Mouse (Mus musculus): Measurements from ENCODE around the gene Rnf181. TPM values are rescaled to one million over a fixed set of nuclear protein-coding genes. Genes with fewer than 3 reads are reported as not detected.

Gene Rnf181
- polyA plus RNA-seq, 1 experiment: 95.8 TPM

DNA sequence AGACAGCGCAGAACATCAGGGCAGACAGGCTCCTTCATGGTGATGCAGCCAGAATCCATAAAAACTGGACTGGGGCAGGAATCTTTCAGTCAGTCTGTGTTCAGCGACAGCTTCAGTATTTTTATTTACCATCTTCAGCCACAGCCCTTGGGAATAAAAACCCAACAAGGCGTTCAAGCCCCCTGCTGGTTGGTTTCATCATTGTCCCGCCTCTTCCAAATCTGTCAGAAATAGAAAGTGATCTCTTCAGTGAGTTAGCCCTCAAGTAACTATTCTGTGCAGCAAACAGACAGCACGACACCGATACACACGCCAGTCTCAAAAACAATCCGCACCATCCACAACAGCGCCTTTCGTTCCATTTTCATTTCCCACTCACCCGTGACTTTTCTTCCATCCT is 47.7 kb downstream of the Rnf181 start:
- DNase-seq: no peak
- Histone ChIP-seq H3K27me3 (ENCODE audit: control insufficient read depth, insufficient read depth, low read length) (no peaks in the 10 kb centered on the region), H3K4me3 (replicated peaks; ENCODE audit: insufficient read depth, low read depth, low read length) (no peak overlapping the region), H3K4me1 (ENCODE audit: control insufficient read depth, insufficient read depth, low read length) (no peaks in the 10 kb centered on the region), H3K27ac (ENCODE audit: insufficient read depth, low read length) (no peak overlapping the region)
- TF ChIP-seq CTCF (IDR thresholded peaks at IDR 0.05; ENCODE audit: borderline replicate concordance, insufficient read depth, low read depth, low read length): no peak
- 71% methylated on average over 11 of the region's 11 CpGs for WGBS

DNA sequence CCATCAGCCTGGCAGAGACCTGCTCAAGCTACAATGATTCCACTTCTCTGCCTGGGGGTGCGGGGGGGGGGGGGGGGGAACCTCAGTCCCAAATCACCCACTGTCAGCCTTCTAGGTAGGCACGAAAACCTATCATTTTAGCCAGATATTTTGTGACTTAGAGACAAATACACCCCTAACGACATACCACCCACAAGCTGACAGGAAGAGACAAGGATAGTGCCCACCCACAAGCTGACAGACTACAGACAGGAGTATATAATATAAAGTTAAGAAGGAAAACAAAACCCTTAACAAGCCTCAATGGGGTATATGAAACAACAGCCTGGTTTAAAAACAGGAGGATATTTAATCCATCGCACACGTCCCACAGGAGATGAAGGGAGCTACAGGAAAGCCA is 48.3 kb downstream of the Rnf181 start:
- Histone ChIP-seq H3K27ac (ENCODE audit: insufficient read depth, low read length) (no peak overlapping the region), H3K27me3 (ENCODE audit: control insufficient read depth, insufficient read depth, low read length) (no peaks in the 10 kb centered on the region), H3K4me3 (replicated peaks; ENCODE audit: insufficient read depth, low read depth, low read length) (no peak overlapping the region), H3K4me1 (ENCODE audit: control insufficient read depth, insufficient read depth, low read length) (no peaks in the 10 kb centered on the region)
- DNase-seq: no peak
- WGBS: 83% methylated on average over 5 of the region's 5 CpGs
- TF ChIP-seq CTCF (IDR thresholded peaks at IDR 0.05; ENCODE audit: borderline replicate concordance, insufficient read depth, low read depth, low read length) (no peak), POLR2A (IDR thresholded peaks at IDR 0.05; ENCODE audit: borderline replicate concordance, insufficient read depth, low read length) (no peak)

DNA sequence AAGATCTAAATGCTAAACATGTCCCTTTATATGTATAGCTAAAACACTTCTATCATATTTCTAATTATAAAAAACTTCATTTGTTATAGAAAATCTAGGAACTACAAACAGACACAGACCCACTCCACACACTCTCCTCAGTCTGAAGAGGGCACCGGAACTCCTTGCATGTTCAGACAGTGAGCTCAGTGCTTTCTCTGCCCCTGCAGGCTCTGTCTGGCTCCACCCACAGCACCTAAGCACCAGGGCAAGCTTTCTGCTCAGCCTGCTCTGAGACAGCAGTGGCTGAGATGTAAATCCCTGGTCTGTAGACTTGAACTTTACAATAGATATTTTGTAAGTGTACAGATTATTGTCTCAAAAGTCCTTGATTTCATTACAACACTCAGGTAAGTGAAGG is 50.7 kb downstream of the Rnf181 start:
- Histone ChIP-seq H3K27ac (ENCODE audit: insufficient read depth, low read length) (no peak overlapping the region), H3K4me1 (ENCODE audit: control insufficient read depth, insufficient read depth, low read length) (no peaks in the 10 kb centered on the region), H3K27me3 (ENCODE audit: control insufficient read depth, insufficient read depth, low read length) (no peaks in the 10 kb centered on the region), H3K4me3 (replicated peaks; ENCODE audit: insufficient read depth, low read depth, low read length) (no peak overlapping the region)
- TF ChIP-seq CTCF (IDR thresholded peaks at IDR 0.05; ENCODE audit: borderline replicate concordance, insufficient read depth, low read depth, low read length) (no peak), POLR2A (IDR thresholded peaks at IDR 0.05; ENCODE audit: borderline replicate concordance, insufficient read depth, low read length) (no peak)
- no peak for DNase-seq
- WGBS: 92% methylated on average over 1 of the region's 1 CpGs

DNA sequence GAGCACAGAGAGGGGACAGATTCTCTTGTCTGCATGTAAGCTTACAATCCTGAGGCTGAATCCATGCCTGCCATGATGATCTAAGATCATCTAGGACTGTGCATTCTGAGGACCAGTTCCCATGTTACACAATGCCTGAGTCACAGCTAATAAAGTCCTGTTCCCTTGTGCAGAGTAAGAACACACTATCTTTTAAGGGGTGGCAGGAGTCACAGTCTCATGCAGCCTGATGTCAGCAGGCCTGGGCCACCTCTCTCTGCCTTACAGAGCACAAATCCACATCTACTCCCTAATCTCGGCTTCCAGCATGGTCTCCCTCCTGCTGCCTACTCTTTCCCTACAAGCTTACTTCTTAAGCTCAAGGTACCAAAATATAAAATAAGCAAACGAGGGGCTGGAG is 51.4 kb downstream of the Rnf181 start:
- H3K4me3 ChIP-seq (replicated peaks; ENCODE audit: insufficient read depth, low read depth, low read length): no peak overlapping the region
- 83% methylated on average over 2 of the region's 2 CpGs for WGBS
- no peak overlapping the region for H3K27ac ChIP-seq (ENCODE audit: insufficient read depth, low read length)
- H3K27me3 ChIP-seq (ENCODE audit: control insufficient read depth, insufficient read depth, low read length): no peaks in the 10 kb centered on the region
- H3K4me1 ChIP-seq (ENCODE audit: control insufficient read depth, insufficient read depth, low read length): no peaks in the 10 kb centered on the region
- TF ChIP-seq CTCF (IDR thresholded peaks at IDR 0.05; ENCODE audit: borderline replicate concordance, insufficient read depth, low read depth, low read length) (no peak), POLR2A (IDR thresholded peaks at IDR 0.05; ENCODE audit: borderline replicate concordance, insufficient read depth, low read length) (no peak)
- no peak for DNase-seq

DNA sequence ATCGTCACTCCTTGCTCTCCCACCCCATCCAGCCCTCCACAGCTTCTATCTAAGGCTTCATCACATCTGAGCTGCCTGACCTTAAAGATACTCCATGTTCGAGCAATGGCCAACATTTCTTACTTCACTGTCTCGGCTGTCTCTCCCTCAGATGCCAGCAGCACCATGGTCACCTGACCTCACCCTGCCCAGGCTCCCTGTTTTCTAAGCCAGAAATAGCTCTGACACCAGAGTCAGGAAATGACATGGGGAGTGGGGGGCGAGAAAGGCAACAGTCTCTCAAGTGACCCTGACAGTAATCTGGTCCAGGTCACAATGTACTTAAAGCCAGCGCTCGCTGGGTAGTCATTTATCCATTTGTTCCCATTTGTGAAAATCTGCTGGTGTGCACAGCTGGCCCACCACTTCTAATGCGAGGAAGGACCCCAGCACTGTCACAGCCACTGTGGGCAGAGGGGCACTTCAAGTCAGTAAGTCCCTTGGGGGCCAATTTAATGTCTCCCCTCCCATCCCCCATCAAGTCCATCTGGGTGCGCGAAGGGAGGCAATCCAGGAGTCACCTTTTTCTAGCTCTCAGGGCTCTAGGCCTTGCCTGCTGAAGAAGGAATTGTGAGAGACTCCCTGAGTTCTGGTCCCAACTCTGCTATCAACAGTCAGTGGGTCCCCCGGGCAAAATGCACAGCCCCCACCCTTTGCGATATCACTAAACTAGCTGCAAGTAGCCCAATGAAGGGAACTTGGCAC is 53.5 kb downstream of the Rnf181 start:
- 81% methylated on average over 11 of the region's 11 CpGs for WGBS
- no peak for TF ChIP-seq POLR2A (IDR thresholded peaks at IDR 0.05; ENCODE audit: borderline replicate concordance, insufficient read depth, low read length)
- Histone ChIP-seq H3K27ac (ENCODE audit: insufficient read depth, low read length) (no peak overlapping the region), H3K4me3 (replicated peaks; ENCODE audit: insufficient read depth, low read depth, low read length) (no peak overlapping the region), H3K27me3 (ENCODE audit: control insufficient read depth, insufficient read depth, low read length) (no peaks in the 10 kb centered on the region), H3K4me1 (ENCODE audit: control insufficient read depth, insufficient read depth, low read length) (peaks cover 3% of the 10 kb centered on the region; the same call in 1 of the 2 replicates)
- no peak for DNase-seq

DNA sequence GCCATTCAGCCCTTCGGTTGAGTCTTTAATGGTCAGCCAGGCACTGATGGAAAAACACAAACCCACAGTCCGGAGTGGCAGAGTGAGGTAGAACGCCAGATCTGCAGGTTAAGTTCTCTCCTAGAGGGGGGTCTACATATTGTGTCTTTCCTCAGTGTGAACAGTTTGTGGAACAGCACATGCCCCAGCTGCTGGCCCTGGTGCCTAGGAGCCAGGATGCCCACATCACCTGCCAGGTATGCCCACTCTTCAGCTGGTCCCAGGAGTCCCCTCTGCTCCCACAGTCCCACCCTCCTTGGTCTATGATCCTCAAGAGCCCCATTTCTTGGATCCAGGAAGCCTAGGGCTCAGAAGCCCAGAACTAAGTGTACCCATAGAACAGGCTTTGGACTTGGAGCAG is 54.6 kb downstream of the Rnf181 start:
- WGBS: 95% methylated on average over 3 of the region's 3 CpGs
- no peak overlapping the region for H3K27ac ChIP-seq (ENCODE audit: insufficient read depth, low read length)
- DNase-seq: no peak
- H3K27me3 ChIP-seq (ENCODE audit: control insufficient read depth, insufficient read depth, low read length): no peaks in the 10 kb centered on the region
- peaks cover 7% of the 10 kb centered on the region for H3K4me1 ChIP-seq (ENCODE audit: control insufficient read depth, insufficient read depth, low read length)
- no peak for TF ChIP-seq CTCF (IDR thresholded peaks at IDR 0.05; ENCODE audit: borderline replicate concordance, insufficient read depth, low read depth, low read length)
- TF ChIP-seq POLR2A (IDR thresholded peaks at IDR 0.05; ENCODE audit: borderline replicate concordance, insufficient read depth, low read length): no peak
- H3K4me3 ChIP-seq (replicated peaks; ENCODE audit: insufficient read depth, low read depth, low read length): no peak overlapping the region

Other genes with a start within 250 kb of the Rnf181 start
- gene Atoh8, start 131.4 kb downstream of the Rnf181 start, polyA plus RNA-seq (2012; rRNA removed): 4.4 and 5.9 TPM in 2 replicates
- not detected in 2 replicates for gene Sftpb, start 62.3 kb downstream of the Rnf181 start, polyA plus RNA-seq (2012; rRNA removed)
- gene Usp39, start 21.8 kb downstream of the Rnf181 start, polyA plus RNA-seq (2012; rRNA removed): 31.5 and 33.3 TPM in 2 replicates
- gene 0610030E20Rik, start 19.6 kb downstream of the Rnf181 start, polyA plus RNA-seq (2012; rRNA removed): 25.1 and 26.1 TPM in 2 replicates
- gene Tmem150a, start 11.5 kb downstream of the Rnf181 start, polyA plus RNA-seq (2012; rRNA removed): 19.5 and 19.8 TPM in 2 replicates
- 10.6 and 11.9 TPM in 2 replicates for gene Vamp5, start 13.5 kb upstream of the Rnf181 start, polyA plus RNA-seq (2012; rRNA removed)
- gene Vamp8, start 23.7 kb upstream of the Rnf181 start, polyA plus RNA-seq (2012; rRNA removed): 57.0 and 62.2 TPM in 2 replicates
- 22.9 and 23.5 TPM in 2 replicates for gene Ggcx, start 47.4 kb upstream of the Rnf181 start, polyA plus RNA-seq (2012; rRNA removed)
- gene Mat2a, start 72.6 kb upstream of the Rnf181 start, polyA plus RNA-seq (2012; rRNA removed): 187 and 200 TPM in 2 replicates
- gene Sh2d6, start 154.8 kb upstream of the Rnf181 start, polyA plus RNA-seq (2012; rRNA removed): 0.78 and 0.79 TPM in 2 replicates
- gene Capg, start 177.4 kb upstream of the Rnf181 start, polyA plus RNA-seq (2012; rRNA removed): 3.6 and 4.8 TPM in 2 replicates
- gene Elmod3, start 231.5 kb upstream of the Rnf181 start, polyA plus RNA-seq (2012; rRNA removed): 32.5 and 32.7 TPM in 2 replicates
- gene Retsat, start 231.5 kb upstream of the Rnf181 start, polyA plus RNA-seq (2012; rRNA removed): 13.7 and 15.6 TPM in 2 replicates

Data from cerebellum, adult 2 months (tissue).